Mouse (Mus musculus): ENCODE measurements around the gene Atp8a1.

The Atp8a1 gene

GRCm38 (mm10) chr5:67758126-67758525 is 89.1 kb downstream of the Atp8a1 start:
- no peak for DNase-seq

- DNase-seq = peak; percentile 58
Observed at GRCm38 (mm10) chr5:67756138-67756537, 91.1 kb downstream of the Atp8a1 start.

GRCm38 (mm10) chr5:67753057-67753456 is 94.2 kb downstream of the Atp8a1 start:
- no peak for DNase-seq

- no peak for DNase-seq
Observed at GRCm38 (mm10) chr5:67752629-67753028, 94.6 kb downstream of the Atp8a1 start.

- peak; percentile 30 for DNase-seq
Observed at GRCm38 (mm10) chr5:67752007-67752406, 95.2 kb downstream of the Atp8a1 start.

- DNase-seq = no peak
Observed at GRCm38 (mm10) chr5:67739261-67739660, 108.0 kb downstream of the Atp8a1 start.

- DNase-seq = no peak
Observed at GRCm38 (mm10) chr5:67738133-67738532, 109.1 kb downstream of the Atp8a1 start.

GRCm38 (mm10) chr5:67735771-67736170 is 111.5 kb downstream of the Atp8a1 start:
- DNase-seq = no peak

GRCm38 (mm10) chr5:67733551-67734258 is 113.5 kb downstream of the Atp8a1 start:
- no peak for DNase-seq

GRCm38 (mm10) chr5:67733150-67733549 is 114.1 kb downstream of the Atp8a1 start:
- DNase-seq = no peak

GRCm38 (mm10) chr5:67727755-67728154 is 119.5 kb downstream of the Atp8a1 start:
- DNase-seq = peak; percentile 23

GRCm38 (mm10) chr5:67726810-67727209 is 120.4 kb downstream of the Atp8a1 start:
- DNase-seq = no peak

- no peak for DNase-seq
Observed at GRCm38 (mm10) chr5:67701641-67702040, 145.6 kb downstream of the Atp8a1 start.

GRCm38 (mm10) chr5:67699418-67699817 is 147.8 kb downstream of the Atp8a1 start:
- no peak for DNase-seq

GRCm38 (mm10) chr5:67698176-67698575 is 149.1 kb downstream of the Atp8a1 start:
- DNase-seq = no peak

GRCm38 (mm10) chr5:67696741-67697596 is 150.3 kb downstream of the Atp8a1 start:
- no peak for DNase-seq

- DNase-seq = no peak
Observed at GRCm38 (mm10) chr5:67695055-67695710, 152.1 kb downstream of the Atp8a1 start.

GRCm38 (mm10) chr5:67690336-67690735 is 156.9 kb downstream of the Atp8a1 start:
- no peak for DNase-seq

- DNase-seq = no peak
Observed at GRCm38 (mm10) chr5:67688001-67688400, 159.2 kb downstream of the Atp8a1 start.

- DNase-seq = no peak
Observed at GRCm38 (mm10) chr5:67685906-67686305, 161.3 kb downstream of the Atp8a1 start.

GRCm38 (mm10) chr5:67685461-67685860 is 161.8 kb downstream of the Atp8a1 start:
- DNase-seq = no peak

GRCm38 (mm10) chr5:67678819-67679218 is 168.4 kb downstream of the Atp8a1 start:
- no peak for DNase-seq

- no peak for DNase-seq
Observed at GRCm38 (mm10) chr5:67673008-67673407, 174.2 kb downstream of the Atp8a1 start.

GRCm38 (mm10) chr5:67670158-67670557 is 177.1 kb downstream of the Atp8a1 start:
- no peak for DNase-seq

Measured in lung, postnatal 36 days (tissue).